Mouse (Mus musculus) Patski (cell line): ENCODE data around the gene Yy1. TPM values are rescaled to one million over a fixed set of nuclear protein-coding genes. Genes with fewer than 3 reads are reported as not detected.

ENCODE experiments used
- ATAC-seq: fragments of 100-300 bp; one replicate; pipeline ENCODE4 v1.8.0; 2021
- CTCF ChIA-PET: fragments of 350-600 bp; sonication (Branson Sonifier 250); formaldehyde crosslinking; loops from one replicate; lab custom pipeline; 2022; ENCODE audit warnings: inconsistent platforms; lab: Charles Lee
- POLR2A ChIA-PET: fragments of 350-600 bp; sonication (Branson Sonifier 250); formaldehyde crosslinking; loops from one replicate; lab custom pipeline; 2022; ENCODE audit warnings: antibody characterized with exemption, inconsistent platforms; lab: Charles Lee
- DNase-seq: peaks from one replicate; pipeline ENCODE4 v3.0.0-alpha.2; 2011; ENCODE audit warnings: low read depth, low spot score
- H3K27me3 ChIP-seq: fragments of 371-371 bp; one replicate; pipeline ENCODE4 v1.5.1; 2021
- CTCF ChIP-seq: fragments of 100-300 bp; IDR thresholded peaks from one replicate; pipeline ENCODE4 v1.5.1; 2021
- in situ Hi-C: fragments of 300-500 bp; cut with MboI; formaldehyde crosslinking; loops from 3 replicates; pipeline ENCODE4 v1.11.1; 2018; ENCODE audit warnings: low pct_unique_long_range_greater_than_20kb, mixed read lengths
- polyA plus RNA-seq: library from polyadenylated mRNA; unstranded; gene quantifications from one replicate; pipeline ENCODE4 v1.2.3, GENCODE M21; 2021

Gene Yy1
- polyA plus RNA-seq, 1 experiment from 2014 or later = 53.2 TPM

DNA sequence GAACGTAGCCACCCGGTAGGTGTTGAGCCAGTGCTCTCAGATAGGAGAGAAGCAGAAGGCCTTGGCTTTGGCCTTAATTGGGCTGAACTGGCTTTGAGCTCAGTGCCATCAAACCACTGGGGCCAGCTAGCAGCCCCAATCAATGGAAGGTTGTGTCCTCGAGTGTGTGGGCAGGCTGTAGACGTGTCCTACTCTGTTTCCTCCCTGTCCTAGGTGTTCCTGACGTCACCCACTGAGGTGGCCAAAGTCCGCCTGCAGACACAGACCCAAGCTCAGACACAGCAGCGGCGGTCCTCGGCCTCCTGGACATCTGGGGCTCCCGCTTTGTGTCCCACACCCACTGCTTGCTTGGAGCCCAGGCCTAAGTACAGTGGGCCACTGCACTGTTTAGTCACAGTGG is 62.3 kb downstream of the Yy1 start:
- H3K27me3 ChIP-seq = no peaks in the 10 kb centered on the region
- DNase-seq (no peak), ATAC-seq (no peak)
- TF ChIP-seq CTCF = no peak
- ChIA-PET CTCF (no interaction called here), POLR2A (no interaction called here)
- in situ Hi-C loops = no loop called here

DNA sequence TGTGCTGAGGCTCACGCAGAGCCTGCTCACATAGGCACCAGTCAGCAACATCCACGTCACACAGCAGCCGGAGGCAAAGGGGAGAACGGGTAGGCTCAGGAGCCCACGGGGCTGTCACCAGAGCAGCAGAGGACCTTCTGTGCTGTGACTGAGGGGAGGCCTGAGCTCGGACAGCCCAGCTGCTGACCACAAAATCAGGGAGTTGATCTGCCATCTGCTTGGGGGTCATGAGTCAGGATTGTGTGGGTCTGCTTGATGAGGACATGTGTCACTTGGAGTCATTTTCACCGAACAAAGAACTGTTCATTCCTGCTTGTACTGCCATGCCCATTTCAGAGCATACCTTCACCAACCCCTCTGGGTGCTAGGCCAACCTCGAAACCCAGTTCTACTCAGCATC is 63.4 kb downstream of the Yy1 start:
- DNase-seq (no peak), ATAC-seq (no peak)
- in situ Hi-C loops = no loop called here
- TF ChIP-seq CTCF = no peak
- ChIA-PET CTCF (interaction anchor here (1.2 kb wide), 1 partner anchor 16 kb away, joined by 3 read pairs; no protein-coding TSS in a partner anchor), POLR2A (no interaction called here)
- H3K27me3 ChIP-seq = no peaks in the 10 kb centered on the region

DNA sequence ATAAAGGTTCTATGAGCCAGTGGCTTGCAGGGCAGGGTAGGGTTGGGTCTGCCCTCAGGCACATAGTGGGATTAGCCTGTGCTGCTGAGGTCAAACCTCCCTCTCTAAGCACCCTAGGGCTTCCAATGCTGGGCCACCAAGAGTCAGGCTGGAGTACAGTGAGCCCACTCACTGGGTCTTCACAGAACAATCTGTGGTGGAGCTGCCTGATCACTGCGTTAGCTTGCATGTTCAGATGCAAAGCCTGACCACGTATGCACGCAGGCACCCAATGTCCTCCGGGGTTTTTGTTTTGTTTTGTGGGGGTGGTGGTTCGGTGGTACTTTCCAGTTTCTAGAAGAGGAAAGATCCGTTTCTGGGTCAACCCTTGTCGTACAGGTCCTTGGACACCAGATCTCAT is 64.3 kb downstream of the Yy1 start:
- in situ Hi-C loops = no loop called here
- ATAC-seq (no peak), DNase-seq (no peak)
- H3K27me3 ChIP-seq = no peaks in the 10 kb centered on the region
- TF ChIP-seq CTCF = no peak
- ChIA-PET POLR2A (no interaction called here), CTCF (interaction anchor here (1.2 to 1.8 kb wide), 2 partner anchors 12 to 15 kb away, joined by 3 to 4 read pairs; no protein-coding TSS in a partner anchor)

DNA sequence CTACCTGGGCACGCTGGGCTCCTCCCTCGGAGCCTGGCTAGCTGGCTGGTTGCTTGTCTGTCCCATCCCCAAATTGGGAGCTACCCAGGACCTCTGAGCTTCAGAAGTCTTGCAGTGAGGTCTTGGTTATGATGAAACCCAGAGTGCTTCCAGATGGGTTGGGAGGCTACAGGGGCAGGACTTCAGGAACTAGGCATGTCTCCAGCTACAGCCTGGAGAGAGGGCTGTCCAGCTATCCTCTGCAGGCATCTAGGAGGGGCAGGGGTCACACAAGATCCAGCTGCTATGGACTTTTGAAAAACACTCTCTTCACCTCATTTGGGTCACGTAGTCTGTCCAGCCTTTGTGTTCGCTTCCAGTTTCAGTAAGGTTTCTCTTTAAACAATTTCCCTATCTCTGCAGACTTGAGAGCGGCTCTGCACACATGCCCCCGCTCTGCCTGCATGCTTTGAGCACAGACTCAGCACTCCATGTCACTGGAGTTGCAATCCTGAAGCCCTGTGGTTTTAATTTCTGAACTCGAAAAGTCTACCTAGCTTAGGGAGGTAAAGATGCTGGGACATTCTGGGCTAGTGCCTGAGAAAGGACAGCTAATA is 64.9 kb downstream of the Yy1 start:
- no peak for TF ChIP-seq CTCF
- no peaks in the 10 kb centered on the region for H3K27me3 ChIP-seq
- no peak for ATAC-seq
- ChIA-PET POLR2A (no interaction called here), CTCF (interaction anchor here (1.6 to 1.8 kb wide), 2 partner anchors 11 to 20 kb away, joined by 3 to 4 read pairs; no protein-coding TSS in a partner anchor)
- in situ Hi-C loops = no loop called here
- DNase-seq = no peak

DNA sequence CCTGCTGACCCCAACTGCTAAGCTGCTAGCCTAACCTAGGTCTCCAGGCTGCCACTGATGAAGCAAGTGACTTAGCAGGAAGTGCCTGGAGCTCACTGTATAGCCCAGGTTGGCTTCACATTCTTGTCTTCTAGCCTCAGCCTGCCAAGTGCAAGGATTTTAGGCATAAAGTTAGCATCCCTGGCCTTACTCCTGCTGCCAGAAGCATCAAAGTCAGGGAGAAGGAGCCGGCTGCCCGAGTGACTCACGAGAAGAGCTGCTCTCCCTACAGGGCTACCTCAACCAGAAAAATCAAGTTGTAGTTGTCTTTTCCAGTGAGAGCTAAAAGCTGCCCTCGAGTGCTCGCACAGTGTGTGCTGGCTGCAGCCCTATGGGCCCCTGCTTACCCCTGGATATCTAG is 65.7 kb downstream of the Yy1 start:
- no peak for TF ChIP-seq CTCF
- no peak for ATAC-seq
- DNase-seq = no peak
- in situ Hi-C loops = no loop called here
- POLR2A ChIA-PET = interaction anchor here (0.5 kb wide), 1 partner anchor 276 kb away, joined by 3 read pairs; no protein-coding TSS in a partner anchor
- CTCF ChIA-PET = interaction anchor here (1.6 to 1.8 kb wide), 2 partner anchors 10 to 21 kb away, joined by 3 to 4 read pairs; no protein-coding TSS in a partner anchor
- H3K27me3 ChIP-seq = no peaks in the 10 kb centered on the region

DNA sequence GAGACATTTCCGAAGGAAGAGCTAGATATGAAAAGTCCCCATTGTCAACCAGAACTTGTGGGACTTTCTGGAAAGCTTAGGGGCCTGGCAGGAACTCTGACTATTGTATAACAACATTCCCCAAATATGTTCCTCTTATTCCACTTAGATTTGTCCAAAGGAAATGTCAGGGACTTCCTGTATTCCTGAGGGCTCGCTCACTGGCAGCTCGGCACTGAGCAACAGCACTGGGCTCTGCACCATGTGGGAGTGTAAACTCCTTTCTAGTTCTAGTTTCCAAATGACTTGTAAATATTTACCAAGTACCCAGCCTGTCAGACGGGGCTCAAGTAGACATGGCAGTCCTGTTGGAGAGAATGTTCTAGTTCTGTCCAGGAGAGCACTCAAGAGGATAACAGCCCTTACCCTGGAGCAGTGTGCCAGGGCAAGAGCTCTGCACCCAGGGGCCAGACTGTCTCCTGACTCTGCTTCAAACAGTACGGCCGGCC is 72.3 kb downstream of the Yy1 start:
- POLR2A ChIA-PET = no interaction called here
- in situ Hi-C loops = no loop called here
- TF ChIP-seq CTCF = no peak
- CTCF ChIA-PET = no interaction called here
- no peak for ATAC-seq
- H3K27me3 ChIP-seq = no peaks in the 10 kb centered on the region
- DNase-seq = no peak

DNA sequence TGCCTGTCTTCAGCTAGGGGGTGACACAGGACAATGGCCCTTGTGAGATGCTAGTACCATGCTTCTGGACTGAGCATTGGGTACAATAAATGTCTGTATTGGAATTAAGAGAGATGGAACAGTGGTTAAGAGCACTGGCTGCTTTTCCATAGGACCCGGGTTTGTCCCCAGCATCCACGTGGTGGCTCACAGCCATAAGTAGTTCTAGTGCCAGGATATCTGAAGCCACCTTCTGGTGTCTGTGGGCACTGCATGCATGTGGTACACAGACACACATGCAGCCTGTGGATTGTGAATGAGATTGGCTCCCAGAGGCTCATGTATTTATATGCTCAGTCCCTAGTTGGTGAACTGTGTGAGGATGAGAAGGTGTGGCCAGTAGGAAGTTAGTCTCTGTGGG is 76.8 kb downstream of the Yy1 start:
- no peak for ATAC-seq
- no peaks in the 10 kb centered on the region for H3K27me3 ChIP-seq
- TF ChIP-seq CTCF = no peak
- ChIA-PET POLR2A (no interaction called here), CTCF (interaction anchor here (1.6 kb wide), 1 partner anchor 12 kb away, joined by 4 read pairs; no protein-coding TSS in a partner anchor)
- no peak for DNase-seq
- in situ Hi-C loops = no loop called here

Other genes with a start within 250 kb of the Yy1 start
- gene Evl, start 238.3 kb upstream of the Yy1 start, polyA plus RNA-seq = 109 TPM
- 0.54 TPM for gene Degs2, start 90.7 kb upstream of the Yy1 start, polyA plus RNA-seq
- gene Slc25a29, start 42.9 kb downstream of the Yy1 start, polyA plus RNA-seq = 11.8 TPM
- 3.7 TPM for gene Slc25a47, start 43.1 kb downstream of the Yy1 start, polyA plus RNA-seq
- gene Wdr25, start 100.7 kb downstream of the Yy1 start, polyA plus RNA-seq = 7.5 TPM
- gene Wars, start 101.2 kb downstream of the Yy1 start, polyA plus RNA-seq = 77.1 TPM